Mouse (Mus musculus) naive thymus-derived CD4-positive, alpha-beta T cell, adult 2 months (primary cell): ENCODE results near the gene Kat8.
"Not testable (repeated sequence)": the region's sequence is repeated elsewhere in the genome, so short reads cannot be mapped to it uniquely, and the experiment has no call there.

ENCODE experiments used
- DNase-seq: peaks from one replicate; pipeline ENCODE4 v3.0.0-alpha.2; 2011; ENCODE audit warnings: low read depth

The Kat8 gene

DNA sequence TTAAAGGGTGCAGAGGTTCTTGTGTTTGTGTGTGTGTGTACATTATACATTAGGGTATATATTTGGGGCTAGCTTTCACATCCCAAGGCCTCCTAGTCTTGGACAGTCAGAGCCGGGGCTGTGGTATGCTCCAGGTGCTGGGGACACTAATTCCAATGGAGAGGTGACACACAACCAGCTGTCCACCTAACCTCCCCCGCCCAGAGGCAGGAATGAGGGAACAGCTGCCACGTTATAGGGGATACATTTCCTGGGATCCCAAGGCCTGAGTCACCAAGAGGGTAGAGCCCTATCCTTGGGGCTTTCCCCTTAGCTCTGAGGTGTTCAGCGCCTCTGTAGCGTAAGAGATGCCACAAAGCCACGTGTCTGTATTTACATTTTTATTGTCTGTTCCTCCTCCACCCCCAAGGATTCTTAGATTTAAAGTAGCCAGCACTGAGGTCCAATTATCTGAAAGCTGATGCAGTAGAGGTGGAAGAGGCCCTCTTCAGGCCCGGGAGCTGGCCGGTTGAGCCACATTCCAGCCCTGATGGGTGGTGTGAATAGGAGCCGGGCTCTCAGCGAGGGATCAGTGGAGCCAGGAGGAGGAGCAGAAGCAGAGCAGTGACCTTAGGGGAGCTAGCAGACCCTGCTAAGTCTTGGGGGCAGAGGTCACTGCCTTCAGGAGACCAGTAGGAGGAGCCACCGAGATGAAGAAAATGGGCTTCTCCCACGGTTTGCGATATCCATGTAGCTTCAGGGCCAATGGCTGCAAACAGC is 20.1 kb downstream of the Kat8 start:
- DNase-seq, result no peak

DNA sequence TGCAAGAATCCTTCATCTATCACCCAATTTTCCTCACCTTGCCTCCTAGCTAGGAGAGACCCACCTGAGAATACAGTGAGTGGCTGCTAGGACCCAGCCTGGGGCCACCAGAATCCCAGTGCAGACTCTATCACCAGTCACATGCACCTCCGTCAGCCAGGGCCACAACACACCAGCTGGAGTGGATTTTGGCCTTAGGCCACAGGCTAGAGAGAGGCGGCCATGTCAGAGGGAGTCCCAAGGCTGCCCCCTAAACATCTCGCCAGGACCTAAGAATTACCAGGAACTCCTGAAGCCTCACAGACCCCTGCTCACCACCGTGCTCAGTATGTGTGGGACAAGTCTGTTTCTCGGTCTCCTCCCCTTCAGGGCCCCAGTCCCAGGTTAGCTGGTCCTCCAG is 21.8 kb downstream of the Kat8 start:
- no peak for DNase-seq

DNA sequence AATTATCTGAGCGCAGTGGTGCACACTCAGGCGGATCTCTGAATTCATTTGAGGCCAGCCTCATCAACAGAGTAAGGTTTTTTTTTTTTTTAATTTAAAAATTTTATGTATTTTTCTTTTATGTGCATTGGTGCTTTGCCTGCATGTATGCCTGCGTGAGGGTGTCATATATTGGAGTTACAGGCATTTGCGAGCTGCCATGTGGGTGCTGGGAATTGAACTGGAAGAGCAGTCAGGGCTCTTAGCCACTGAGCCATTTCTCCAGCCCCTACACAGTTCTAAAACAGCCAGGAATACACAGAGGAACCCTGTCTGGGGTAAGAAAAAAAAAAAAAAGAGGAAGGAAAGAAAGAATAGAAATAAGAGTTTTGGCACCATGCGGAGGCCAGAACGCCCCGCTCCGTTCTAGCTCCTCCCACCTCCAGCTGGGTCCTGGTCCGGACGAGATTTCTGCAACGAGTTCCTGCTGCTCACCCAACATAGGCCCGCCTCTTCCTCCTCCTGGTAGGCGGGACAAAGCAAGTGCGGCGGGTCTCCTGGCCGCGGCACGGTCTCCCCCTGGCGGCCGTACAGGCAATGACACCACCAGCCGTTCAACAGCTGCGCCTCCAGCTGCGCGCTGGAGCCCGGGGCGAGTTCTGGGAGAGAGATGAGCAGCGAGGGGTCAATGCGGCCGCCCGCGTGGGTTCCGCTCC is 22.9 kb downstream of the Kat8 start:
- DNase-seq, result peak; percentile 96

GRCm38 (mm10) chr7:127935748-127936159 is 23.4 kb downstream of the Kat8 start:
- no peak for DNase-seq

GRCm38 (mm10) chr7:127936216-127936884 is 24.0 kb downstream of the Kat8 start:
- no peak for DNase-seq

GRCm38 (mm10) chr7:127942097-127942496 is 29.8 kb downstream of the Kat8 start:
- not testable (repeated sequence) for DNase-seq

DNA sequence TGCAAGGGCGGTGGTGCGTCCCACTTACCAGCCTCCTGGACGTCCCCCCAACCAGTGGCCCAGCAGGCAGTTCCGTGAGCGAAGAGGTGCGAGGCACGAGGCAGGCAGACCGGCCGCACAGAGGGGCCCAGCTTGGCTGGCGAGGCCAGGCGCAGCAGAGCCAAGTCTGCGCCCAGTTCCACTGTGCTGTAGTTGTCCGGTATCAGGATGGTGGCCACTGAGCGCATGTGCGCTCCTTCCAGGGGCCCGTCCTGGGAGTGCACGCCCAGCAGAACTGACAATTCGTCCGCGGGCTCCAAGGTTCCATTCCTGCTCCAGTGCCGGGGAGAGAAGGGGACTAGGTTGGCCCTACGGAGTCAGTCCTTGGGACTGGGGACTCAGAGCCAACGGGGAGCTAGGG is 32.3 kb downstream of the Kat8 start:
- no peak for DNase-seq

GRCm38 (mm10) chr7:127946470-127947023 is 34.2 kb downstream of the Kat8 start, which contains the start of gene Prss36:
TSS of gene Prss36 (minus strand) at chr7:127946725.
- DNase-seq, result no peak

DNA sequence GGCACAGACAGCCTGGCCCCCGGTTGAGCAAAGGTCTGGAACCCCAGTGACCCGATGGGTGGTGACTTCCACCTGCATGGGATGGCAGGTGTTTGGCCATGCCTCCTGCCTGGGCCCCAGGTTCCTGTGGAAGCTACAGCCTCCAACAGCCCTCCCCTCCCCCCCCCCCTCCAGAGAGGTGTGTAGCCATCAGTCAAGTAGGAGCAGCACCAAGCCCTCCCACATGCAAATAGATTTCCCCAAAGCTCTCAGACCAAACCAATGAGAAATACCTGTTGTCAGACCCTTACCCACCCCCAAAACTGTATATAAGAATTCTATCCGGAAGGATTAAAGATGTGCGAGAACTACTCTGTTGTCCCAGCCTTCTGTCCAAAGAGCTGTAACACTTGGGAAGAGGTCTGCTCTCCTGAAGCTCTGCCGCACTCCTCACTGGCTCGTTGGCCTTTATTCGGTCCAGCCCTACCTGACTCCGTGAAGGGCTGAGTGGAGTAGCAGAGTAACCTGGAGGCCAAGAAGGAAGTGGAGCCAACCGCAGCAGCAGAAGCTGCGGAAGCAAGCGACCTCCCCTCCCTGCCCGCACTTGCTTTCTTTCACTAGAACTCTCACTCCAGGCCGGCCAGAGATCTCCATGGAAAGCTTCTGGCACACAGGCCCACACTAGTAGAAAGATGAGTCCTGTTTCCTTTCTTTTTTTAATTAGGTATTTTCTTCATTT is 40.7 kb downstream of the Kat8 start:
- peak; percentile 61 for DNase-seq

DNA sequence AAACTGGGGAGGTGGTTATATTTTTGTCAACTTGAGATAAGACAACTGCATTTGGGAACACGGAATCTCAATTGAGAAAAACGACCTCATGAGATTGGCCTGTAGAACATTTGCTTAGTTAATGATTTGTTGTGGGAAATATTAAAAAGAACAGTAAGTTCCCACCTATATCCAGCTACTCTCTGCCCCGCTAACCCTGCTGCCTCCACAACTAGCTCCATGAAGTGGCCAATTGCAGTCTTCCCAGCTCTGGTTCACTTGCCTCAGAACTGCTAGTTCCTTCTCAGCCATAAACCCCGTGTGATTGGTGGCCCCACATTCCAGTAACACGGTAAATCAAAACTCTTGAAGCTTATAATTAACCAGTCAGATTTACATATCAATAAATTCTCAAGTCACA is 47.0 kb downstream of the Kat8 start:
- DNase-seq, result no peak

- peak; percentile 58 for DNase-seq
Measured at GRCm38 (mm10) chr7:127966371-127966918, 54.1 kb downstream of the Kat8 start.

GRCm38 (mm10) chr7:127967004-127967921 is 54.9 kb downstream of the Kat8 start, which contains the start of gene Fus:
TSS of gene Fus (plus strand) at chr7:127967457.
- DNase-seq, result peak; percentile 97

- peak; percentile 82 for DNase-seq
Measured at GRCm38 (mm10) chr7:127967922-127968828, 55.9 kb downstream of the Kat8 start.

- no peak for DNase-seq
Measured at GRCm38 (mm10) chr7:127974413-127974930, 62.2 kb downstream of the Kat8 start.
